ENCODE assay signal across 13 mouse cellular contexts in the genomic region with DNA sequence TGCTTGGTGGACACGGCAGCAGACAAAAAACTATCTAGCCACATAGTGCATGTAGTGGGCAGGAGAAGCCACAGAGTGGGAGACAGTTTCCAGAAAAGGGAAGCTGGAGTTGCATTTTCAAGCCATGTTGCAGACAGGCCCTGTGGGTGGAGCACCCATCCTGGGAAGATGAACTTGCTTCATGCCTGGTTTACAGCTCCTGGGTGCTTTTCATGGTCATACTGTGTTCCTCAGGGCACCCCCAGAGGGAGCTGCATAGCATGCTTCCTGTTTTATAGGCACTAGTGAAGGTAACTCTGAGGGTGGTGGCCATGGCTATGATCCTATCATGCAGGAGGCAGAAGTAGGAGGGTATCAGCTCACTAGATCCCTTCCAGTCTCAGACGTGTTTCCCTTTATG. TPM values are rescaled to one million over a fixed set of nuclear protein-coding genes. Genes with fewer than 3 reads are reported as not detected.
DNase-seq lines count a peak whose midpoint lies in the region; ATAC-seq and TF ChIP-seq lines count a peak whose summit lies in the region.
"Had no signal": no experiment of that assay in that cellular context is flagged by ENCODE, and none has a peak within 500 bp of the region (broad histone marks: within the 10 kb centered on the region; RNA-seq: fewer than 3 reads in every experiment).

No protein-coding gene starts in this region.

- TF ChIP-seq POLR2A in cerebellum, adult 2 months (IDR thresholded peaks at IDR 0.05; ENCODE audit: borderline replicate concordance, insufficient read depth, low read length), result no peak

- H3K27me3 ChIP-seq in hindbrain, embryonic 16.5 days (replicated peaks; ENCODE audit: control insufficient read depth, insufficient read depth, low read length), result no peaks in the 10 kb centered on the region
- no peaks in the 10 kb centered on the region for H3K27me3 ChIP-seq in cerebellum, adult 2 months (ENCODE audit: control insufficient read depth, insufficient read depth, low read length)
- H3K27me3 ChIP-seq: heart, embryonic 15.5 days; limb, embryonic 15.5 days; neural tube, embryonic 12.5 days had no signal

- no peak overlapping the region for H3K4me2 ChIP-seq in hindbrain, embryonic 16.5 days (ENCODE audit: low read length)
- H3K4me2 ChIP-seq: heart, embryonic 15.5 days; limb, embryonic 15.5 days; midbrain, embryonic 11.5 days; neural tube, embryonic 12.5 days had no signal

- TF ChIP-seq CTCF in cerebellum, adult 2 months (IDR thresholded peaks at IDR 0.05; ENCODE audit: borderline replicate concordance, insufficient read depth, low read depth, low read length), result no peak

- no peaks in the 10 kb centered on the region for H3K4me1 ChIP-seq in hindbrain, embryonic 16.5 days (ENCODE audit: control insufficient read depth, insufficient read depth, low read depth, low read length)
- no peaks in the 10 kb centered on the region for H3K4me1 ChIP-seq in cerebellum, adult 2 months (ENCODE audit: control insufficient read depth, insufficient read depth, low read length)
- H3K4me1 ChIP-seq: heart, embryonic 15.5 days; limb, embryonic 15.5 days; neural tube, embryonic 12.5 days had no signal

- H3K9ac ChIP-seq in hindbrain, embryonic 16.5 days (ENCODE audit: low read depth, low read length), result no peak overlapping the region
- H3K9ac ChIP-seq: heart, embryonic 15.5 days; limb, embryonic 15.5 days; neural tube, embryonic 12.5 days had no signal

- no peaks in the 10 kb centered on the region for H3K36me3 ChIP-seq in hindbrain, embryonic 16.5 days (ENCODE audit: control insufficient read depth, insufficient read depth, low read length)
- H3K36me3 ChIP-seq: heart, embryonic 15.5 days; limb, embryonic 15.5 days; neural tube, embryonic 12.5 days had no signal

- H3K27ac ChIP-seq in hindbrain, embryonic 16.5 days (ENCODE audit: low read depth, low read length), result no peak overlapping the region
- H3K27ac ChIP-seq in cerebellum, adult 2 months (ENCODE audit: insufficient read depth, low read length), result no peak overlapping the region
- H3K27ac ChIP-seq: heart, embryonic 15.5 days; limb, embryonic 15.5 days; neural tube, embryonic 12.5 days had no signal

- ATAC-seq in granulocyte monocyte progenitor cell, adult 5-6 weeks (replicated peaks; ENCODE audit: poor library complexity, severe bottlenecking), result peak; percentile 90
- ATAC-seq in hindbrain, embryonic 16.5 days, result no peak

- DNase-seq in heart, adult 11 months, result peak; percentile 91
- DNase-seq in heart, adult 8-10 months (ENCODE audit: low spot score), result no peak
- DNase-seq in 3T3-L1 (ENCODE audit: low read depth, low spot score), result peak; percentile 5
- DNase-seq in monocyte, adult 2 months (ENCODE audit: low read depth in 1 of 2, low spot score in 2 of 2), result peak; percentile 49 to 64
- DNase-seq in cerebellum, postnatal 36 days, result no peak
- DNase-seq in cerebellum, adult 2 months, result no peak

- H3K4me3 ChIP-seq in hindbrain, embryonic 16.5 days (ENCODE audit: low read length), result no peak overlapping the region
- H3K4me3 ChIP-seq in cerebellum, adult 2 months (replicated peaks; ENCODE audit: insufficient read depth, low read depth, low read length), result no peak overlapping the region
- H3K4me3 ChIP-seq: erythroblast, embryonic 14.5 days; heart, embryonic 15.5 days; limb, embryonic 15.5 days; neural tube, embryonic 12.5 days had no signal

- WGBS in hindbrain, embryonic 16.5 days, result 74% methylated on average over 2 of the region's 2 CpGs
- WGBS in cerebellum, adult 2 months, result 75% methylated on average over 2 of the region's 2 CpGs

- H3K9me3 ChIP-seq in hindbrain, embryonic 16.5 days (ENCODE audit: control insufficient read depth, low read length), result no peaks in the 10 kb centered on the region
- H3K9me3 ChIP-seq: heart, embryonic 15.5 days; limb, embryonic 15.5 days; neural tube, embryonic 12.5 days had no signal

RNA-seq across cellular contexts. Expression of gene Uqcrfs1, which starts 37.4 kb away (rescaled TPM):
- total RNA-seq in heart, adult 8-10 months (2022), result 1,000 to 10,000 TPM; 1,110 to 1,211 (median 1,181) TPM
- total RNA-seq in granulocyte monocyte progenitor cell, adult 5-6 weeks (2014; fragmentation: Nextera tagmentation), result 154 and 182 TPM in 2 replicates
- total RNA-seq in granulocyte monocyte progenitor cell, adult 5-6 weeks (2017), result 125 and 127 TPM in 2 replicates
- 297 and 329 TPM in 2 replicates for polyA plus RNA-seq in hindbrain, embryonic 16.5 days (2015; fragmentation: Nextera tagmentation; extraction: Ambion mirVana)
- polyA plus RNA-seq in cerebellum, adult 2 months (2012; rRNA removed), result 229 and 242 TPM in 2 replicates

Comparison
In these comparisons a context has a peak if more than half of its experiments do, and no peak if none do; other contexts are left out.
1. DNase-seq: peak in heart, adult 11 months (single experiment), 3T3-L1 (single experiment) and monocyte, adult 2 months (2 of 2); none in heart, adult 8-10 months (single experiment), cerebellum, postnatal 36 days (0 of 2) and cerebellum, adult 2 months (0 of 2).
2. RNA of gene Uqcrfs1, which starts 37.4 kb away (total RNA-seq): 1,110 to 1,211 TPM in heart, adult 8-10 months; 125 to 182 TPM in granulocyte monocyte progenitor cell, adult 5-6 weeks; every median in the first group is over 4 times any median in the second.